Mouse (Mus musculus): Measurements from ENCODE around the gene Rlf. TPM values are rescaled to one million over a fixed set of nuclear protein-coding genes. Genes with fewer than 3 reads are reported as not detected.

The Rlf gene
- polyA plus RNA-seq (2014; fragmentation: Nextera tagmentation; extraction: Ambion mirVana) = 18.3 and 18.5 TPM in 2 replicates

GRCm38 (mm10) chr4:121214793-121215304 is at the start of gene Rlf:
Gene Rlf, minus strand, starts transcription at chr4:121215084.
- peaks cover 4 to 28% of the 10 kb centered on the region in 2 experiments for H3K4me1 ChIP-seq (ENCODE audit: control insufficient read depth in 2 of 2, insufficient read depth in 2 of 2, low read length in 2 of 2)
- no peaks in the 10 kb centered on the region for H3K9me3 ChIP-seq (ENCODE audit: control insufficient read depth, low read length)
- peak within 1 kb of the TSS; percentile 57 to 94 for H3K27ac ChIP-seq (replicated peaks in 1 of 2; ENCODE audit: control insufficient read depth in 1 of 2, insufficient read depth in 1 of 2, low read depth in 2 of 2, low read length in 2 of 2)
- H3K4me2 ChIP-seq (ENCODE audit: low read length) = peak within 1 kb of the TSS; percentile 90
- H3K27me3 ChIP-seq (ENCODE audit: control insufficient read depth, insufficient read depth, low read length) = no peaks in the 10 kb centered on the region; the same call in 1 of the 2 replicates
- H3K9ac ChIP-seq (ENCODE audit: low read length) = peak within 1 kb of the TSS; percentile 98
- WGBS = under 1% methylated on average over 48 of the region's 48 CpGs
- H3K4me3 ChIP-seq (ENCODE audit: control insufficient read depth in 1 of 2, insufficient read depth in 1 of 2, low read depth in 1 of 2, low read length in 2 of 2) = peak within 1 kb of the TSS; percentile 63 to 95
- H3K36me3 ChIP-seq (ENCODE audit: control insufficient read depth, insufficient read depth, low read length) = no peaks in the 10 kb centered on the region
- ATAC-seq (ENCODE audit: insufficient number of reproducible peaks, insufficient read depth, low FRiP score, low read depth) = peak; percentile 98

DNA sequence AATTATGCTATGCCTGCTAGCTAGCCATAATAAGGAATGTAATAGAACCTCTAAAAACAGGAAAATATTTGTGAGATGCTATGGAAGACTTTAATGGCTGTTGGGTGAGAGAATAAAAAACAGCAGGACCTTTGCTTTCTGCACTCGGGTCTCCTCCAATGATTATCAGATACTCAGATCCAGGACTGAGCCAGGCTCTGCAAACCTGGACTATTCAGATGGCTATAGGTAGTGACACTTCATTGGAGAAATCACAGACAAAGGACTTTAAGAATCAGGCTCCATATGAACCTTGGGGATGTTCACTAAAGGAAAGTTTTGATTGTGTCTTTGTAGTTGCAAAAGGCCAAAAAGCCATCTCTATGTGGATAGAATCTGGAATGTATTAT is 26.7 kb upstream of the Rlf start:
- Histone ChIP-seq H3K27ac (replicated peaks in 1 of 2; ENCODE audit: control insufficient read depth in 1 of 2, insufficient read depth in 1 of 2, low read depth in 2 of 2, low read length in 2 of 2) (no peak overlapping the region), H3K9ac (ENCODE audit: low read length) (no peak overlapping the region), H3K4me3 (ENCODE audit: control insufficient read depth in 1 of 2, insufficient read depth in 1 of 2, low read depth in 1 of 2, low read length in 2 of 2) (no peak overlapping the region), H3K27me3 (ENCODE audit: control insufficient read depth, insufficient read depth, low read length) (no peaks in the 10 kb centered on the region), H3K4me2 (ENCODE audit: low read length) (no peak overlapping the region), H3K36me3 (ENCODE audit: control insufficient read depth, insufficient read depth, low read length) (no peaks in the 10 kb centered on the region), H3K4me1 (ENCODE audit: control insufficient read depth in 2 of 2, insufficient read depth in 2 of 2, low read length in 2 of 2) (no peaks in the 10 kb centered on the region), H3K9me3 (ENCODE audit: control insufficient read depth, low read length) (no peaks in the 10 kb centered on the region)
- 85% methylated on average over 1 of the region's 1 CpGs for WGBS
- ATAC-seq (ENCODE audit: insufficient number of reproducible peaks, insufficient read depth, low FRiP score, low read depth) = no peak

DNA sequence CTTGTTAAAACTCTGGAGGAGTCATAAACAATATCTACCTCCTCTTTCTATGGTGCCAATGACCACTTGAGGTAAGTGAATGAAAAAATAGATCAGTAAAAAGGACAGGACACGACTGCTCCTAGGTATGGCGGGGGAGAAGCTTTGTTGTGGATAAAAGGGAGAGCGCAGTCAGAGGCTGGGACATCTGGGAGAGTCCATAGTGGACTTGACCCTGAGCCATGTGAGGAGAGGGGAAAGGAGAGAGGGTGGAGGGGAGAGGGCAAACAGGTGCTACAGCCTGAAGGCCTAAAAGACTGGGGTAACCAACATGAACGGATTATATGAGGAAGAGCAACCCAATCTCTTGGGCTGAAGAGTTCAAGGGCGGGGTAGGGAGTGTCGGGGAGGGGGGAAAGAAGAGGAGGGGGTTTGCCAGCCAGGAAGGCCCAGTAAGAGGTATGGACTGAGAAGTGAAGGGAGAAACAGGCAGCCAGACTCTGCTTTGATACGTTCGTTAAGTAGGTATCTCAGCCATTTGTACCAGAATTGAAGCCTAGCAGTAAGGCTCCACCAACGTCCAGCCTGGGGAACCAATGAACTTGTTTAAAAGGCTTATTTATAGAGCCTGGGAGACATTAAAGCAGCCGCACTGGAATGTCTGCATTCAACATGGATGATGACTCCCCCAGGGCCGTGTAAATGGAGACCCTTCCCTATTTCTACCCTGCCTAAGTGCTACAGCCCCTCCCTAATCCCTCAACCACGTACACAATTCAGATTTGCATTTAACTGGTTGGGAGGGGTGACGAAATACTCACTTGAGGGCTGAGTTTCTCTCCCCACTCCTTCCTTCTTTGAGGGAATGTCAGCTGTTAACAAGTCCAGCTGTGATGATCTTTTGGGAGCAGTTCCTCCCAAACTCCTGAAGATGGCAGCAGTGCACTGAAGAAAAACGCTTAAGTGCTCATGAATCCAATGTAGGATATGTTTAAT is 26.0 kb upstream of the Rlf start:
- no peak for ATAC-seq (ENCODE audit: insufficient number of reproducible peaks, insufficient read depth, low FRiP score, low read depth)
- Histone ChIP-seq H3K4me3 (ENCODE audit: control insufficient read depth in 1 of 2, insufficient read depth in 1 of 2, low read depth in 1 of 2, low read length in 2 of 2) (no peak overlapping the region), H3K27ac (replicated peaks in 1 of 2; ENCODE audit: control insufficient read depth in 1 of 2, insufficient read depth in 1 of 2, low read depth in 2 of 2, low read length in 2 of 2) (no peak overlapping the region), H3K4me2 (ENCODE audit: low read length) (no peak overlapping the region), H3K4me1 (ENCODE audit: control insufficient read depth in 2 of 2, insufficient read depth in 2 of 2, low read length in 2 of 2) (no peaks in the 10 kb centered on the region), H3K9me3 (ENCODE audit: control insufficient read depth, low read length) (no peaks in the 10 kb centered on the region), H3K36me3 (ENCODE audit: control insufficient read depth, insufficient read depth, low read length) (no peaks in the 10 kb centered on the region), H3K9ac (ENCODE audit: low read length) (no peak overlapping the region), H3K27me3 (ENCODE audit: control insufficient read depth, insufficient read depth, low read length) (no peaks in the 10 kb centered on the region; the same call in 1 of the 2 replicates)
- 41% methylated on average over 14 of the region's 14 CpGs for WGBS

DNA sequence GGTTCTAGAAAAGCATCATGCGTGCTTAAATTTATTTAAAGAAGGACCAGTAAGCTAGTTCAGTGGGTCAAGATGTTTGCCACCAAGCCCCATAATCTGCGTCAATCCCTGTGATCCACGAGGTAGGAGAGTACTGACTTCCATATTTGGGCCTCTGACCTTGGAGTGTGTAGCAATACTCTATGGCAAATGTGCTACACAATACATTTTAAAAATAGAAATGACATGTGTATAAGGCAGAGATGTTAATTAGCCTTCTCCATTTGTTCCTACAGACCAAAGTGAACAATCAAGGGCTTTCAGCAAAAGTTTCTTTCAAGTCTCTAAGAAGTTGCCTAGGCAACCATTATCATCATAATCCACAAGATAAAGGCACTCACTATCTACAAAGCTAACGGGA is 25.0 kb upstream of the Rlf start:
- Histone ChIP-seq H3K4me3 (ENCODE audit: control insufficient read depth in 1 of 2, insufficient read depth in 1 of 2, low read depth in 1 of 2, low read length in 2 of 2) (no peak overlapping the region), H3K27ac (replicated peaks in 1 of 2; ENCODE audit: control insufficient read depth in 1 of 2, insufficient read depth in 1 of 2, low read depth in 2 of 2, low read length in 2 of 2) (no peak overlapping the region), H3K9me3 (ENCODE audit: control insufficient read depth, low read length) (no peaks in the 10 kb centered on the region), H3K4me2 (ENCODE audit: low read length) (no peak overlapping the region), H3K9ac (ENCODE audit: low read length) (no peak overlapping the region), H3K4me1 (ENCODE audit: control insufficient read depth in 2 of 2, insufficient read depth in 2 of 2, low read length in 2 of 2) (no peaks in the 10 kb centered on the region), H3K36me3 (ENCODE audit: control insufficient read depth, insufficient read depth, low read length) (no peaks in the 10 kb centered on the region), H3K27me3 (ENCODE audit: control insufficient read depth, insufficient read depth, low read length) (no peaks in the 10 kb centered on the region; the same call in 1 of the 2 replicates)
- 50% methylated on average over 4 of the region's 4 CpGs for WGBS
- no peak for ATAC-seq (ENCODE audit: insufficient number of reproducible peaks, insufficient read depth, low FRiP score, low read depth)

GRCm38 (mm10) chr4:121231772-121232414 is 17.0 kb upstream of the Rlf start:
- no peak for ATAC-seq (ENCODE audit: insufficient number of reproducible peaks, insufficient read depth, low FRiP score, low read depth)
- H3K9me3 ChIP-seq (ENCODE audit: control insufficient read depth, low read length) = no peaks in the 10 kb centered on the region
- no peak overlapping the region; the same call in 1 of the 2 replicates for H3K9ac ChIP-seq (ENCODE audit: low read length)
- no peak overlapping the region for H3K4me3 ChIP-seq (ENCODE audit: control insufficient read depth in 1 of 2, insufficient read depth in 1 of 2, low read depth in 1 of 2, low read length in 2 of 2)
- H3K27me3 ChIP-seq (ENCODE audit: control insufficient read depth, insufficient read depth, low read length) = no peaks in the 10 kb centered on the region; the same call in 1 of the 2 replicates
- no peak overlapping the region for H3K4me2 ChIP-seq (ENCODE audit: low read length)
- H3K4me1 ChIP-seq (ENCODE audit: control insufficient read depth in 2 of 2, insufficient read depth in 2 of 2, low read length in 2 of 2) = no peaks in the 10 kb centered on the region
- 11% methylated on average over 5 of the region's 5 CpGs for WGBS
- H3K27ac ChIP-seq (replicated peaks in 1 of 2; ENCODE audit: control insufficient read depth in 1 of 2, insufficient read depth in 1 of 2, low read depth in 2 of 2, low read length in 2 of 2) = no peak overlapping the region
- H3K36me3 ChIP-seq (ENCODE audit: control insufficient read depth, insufficient read depth, low read length) = no peaks in the 10 kb centered on the region

- Histone ChIP-seq H3K9ac (ENCODE audit: low read length) (no peak overlapping the region; the same call in 1 of the 2 replicates), H3K36me3 (ENCODE audit: control insufficient read depth, insufficient read depth, low read length) (no peaks in the 10 kb centered on the region), H3K27ac (replicated peaks in 1 of 2; ENCODE audit: control insufficient read depth in 1 of 2, insufficient read depth in 1 of 2, low read depth in 2 of 2, low read length in 2 of 2) (no peak overlapping the region), H3K4me1 (ENCODE audit: control insufficient read depth in 2 of 2, insufficient read depth in 2 of 2, low read length in 2 of 2) (no peaks in the 10 kb centered on the region), H3K27me3 (ENCODE audit: control insufficient read depth, insufficient read depth, low read length) (no peaks in the 10 kb centered on the region; the same call in 1 of the 2 replicates), H3K4me3 (ENCODE audit: control insufficient read depth in 1 of 2, insufficient read depth in 1 of 2, low read depth in 1 of 2, low read length in 2 of 2) (peak overlapping the region; percentile 0 to 18; a peak in 1 of 4 replicates), H3K4me2 (ENCODE audit: low read length) (peak overlapping the region; percentile 55), H3K9me3 (ENCODE audit: control insufficient read depth, low read length) (no peaks in the 10 kb centered on the region)
- WGBS = 5% methylated on average over 16 of the region's 16 CpGs
- no peak for ATAC-seq (ENCODE audit: insufficient number of reproducible peaks, insufficient read depth, low FRiP score, low read depth)
These were observed 16.2 kb upstream of the Rlf start for GRCm38 (mm10) chr4:121230943-121231614.

- no peak for ATAC-seq (ENCODE audit: insufficient number of reproducible peaks, insufficient read depth, low FRiP score, low read depth)
- 31% methylated on average over 1 of the region's 1 CpGs for WGBS
These were observed 12.2 kb upstream of the Rlf start for GRCm38 (mm10) chr4:121227072-121227471.

More at GRCm38 (mm10) chr4:121227072-121227471, 12.2 kb upstream of the Rlf start:
- no peak overlapping the region for H3K9ac ChIP-seq (ENCODE audit: low read length)
- H3K4me3 ChIP-seq (ENCODE audit: control insufficient read depth in 1 of 2, insufficient read depth in 1 of 2, low read depth in 1 of 2, low read length in 2 of 2) = no peak overlapping the region
- H3K9me3 ChIP-seq (ENCODE audit: control insufficient read depth, low read length) = no peaks in the 10 kb centered on the region
- no peaks in the 10 kb centered on the region for H3K36me3 ChIP-seq (ENCODE audit: control insufficient read depth, insufficient read depth, low read length)
- no peaks in the 10 kb centered on the region for H3K4me1 ChIP-seq (ENCODE audit: control insufficient read depth in 2 of 2, insufficient read depth in 2 of 2, low read length in 2 of 2)
- H3K27ac ChIP-seq (replicated peaks in 1 of 2; ENCODE audit: control insufficient read depth in 1 of 2, insufficient read depth in 1 of 2, low read depth in 2 of 2, low read length in 2 of 2) = no peak overlapping the region
- no peak overlapping the region for H3K4me2 ChIP-seq (ENCODE audit: low read length)
- H3K27me3 ChIP-seq (ENCODE audit: control insufficient read depth, insufficient read depth, low read length) = no peaks in the 10 kb centered on the region
